Mouse (Mus musculus): ENCODE measurements around the gene Ankub1. TPM values are rescaled to one million over a fixed set of nuclear protein-coding genes. Genes with fewer than 3 reads are reported as not detected.
A peak's percentile ranks its signal among the peaks of the same experiment; 100 is the strongest.

Gene Ankub1
- polyA plus RNA-seq, 1 experiment, result 0.36 TPM

GRCm38 (mm10) chr3:57643191-57643590, 49.4 kb downstream of the Ankub1 start:
- no peak for TF ChIP-seq CTCF (IDR thresholded peaks at IDR 0.05; ENCODE audit: control insufficient read depth, insufficient read depth, insufficient replicate concordance, low read depth, low read length)
- no peak for TF ChIP-seq POLR2A (IDR thresholded peaks at IDR 0.05; ENCODE audit: control insufficient read depth, low read depth, low read length)
- H3K27me3 ChIP-seq (ENCODE audit: control insufficient read depth, insufficient read depth, low read length), result no peaks in the 10 kb centered on the region
- H3K27ac ChIP-seq (ENCODE audit: control insufficient read depth, insufficient read depth, low read depth, low read length), result no peak overlapping the region
- no peak overlapping the region for H3K4me3 ChIP-seq (ENCODE audit: control insufficient read depth, low read depth, low read length)
- no peaks in the 10 kb centered on the region for H3K4me1 ChIP-seq (ENCODE audit: control insufficient read depth, insufficient read depth, low read length)
- H3K36me3 ChIP-seq (ENCODE audit: control insufficient read depth, insufficient read depth, low read length), result no peaks in the 10 kb centered on the region; the same call in 1 of the 2 replicates

- Histone ChIP-seq H3K36me3 (ENCODE audit: control insufficient read depth, insufficient read depth, low read length) (no peaks in the 10 kb centered on the region), H3K27ac (ENCODE audit: control insufficient read depth, insufficient read depth, low read depth, low read length) (no peak overlapping the region), H3K27me3 (ENCODE audit: control insufficient read depth, insufficient read depth, low read length) (no peaks in the 10 kb centered on the region), H3K4me1 (ENCODE audit: control insufficient read depth, insufficient read depth, low read length) (no peaks in the 10 kb centered on the region), H3K4me3 (ENCODE audit: control insufficient read depth, low read depth, low read length) (no peak overlapping the region)
- TF ChIP-seq POLR2A (IDR thresholded peaks at IDR 0.05; ENCODE audit: control insufficient read depth, low read depth, low read length), result no peak
- no peak for TF ChIP-seq CTCF (IDR thresholded peaks at IDR 0.05; ENCODE audit: control insufficient read depth, insufficient read depth, insufficient replicate concordance, low read depth, low read length)
Observed at GRCm38 (mm10) chr3:57637596-57637995, 55.0 kb downstream of the Ankub1 start.

- Histone ChIP-seq H3K4me1 (ENCODE audit: control insufficient read depth, insufficient read depth, low read length) (no peaks in the 10 kb centered on the region), H3K4me3 (ENCODE audit: control insufficient read depth, low read depth, low read length) (no peak overlapping the region), H3K27me3 (ENCODE audit: control insufficient read depth, insufficient read depth, low read length) (no peaks in the 10 kb centered on the region), H3K36me3 (ENCODE audit: control insufficient read depth, insufficient read depth, low read length) (no peaks in the 10 kb centered on the region), H3K27ac (ENCODE audit: control insufficient read depth, insufficient read depth, low read depth, low read length) (no peak overlapping the region)
- TF ChIP-seq POLR2A (IDR thresholded peaks at IDR 0.05; ENCODE audit: control insufficient read depth, low read depth, low read length) (no peak), CTCF (IDR thresholded peaks at IDR 0.05; ENCODE audit: control insufficient read depth, insufficient read depth, insufficient replicate concordance, low read depth, low read length) (no peak)
Observed at GRCm38 (mm10) chr3:57634763-57635487, 57.7 kb downstream of the Ankub1 start.

GRCm38 (mm10) chr3:57626954-57627513, 65.6 kb downstream of the Ankub1 start:
- Histone ChIP-seq H3K36me3 (ENCODE audit: control insufficient read depth, insufficient read depth, low read length) (no peaks in the 10 kb centered on the region), H3K27ac (ENCODE audit: control insufficient read depth, insufficient read depth, low read depth, low read length) (no peak overlapping the region), H3K4me3 (ENCODE audit: control insufficient read depth, low read depth, low read length) (no peak overlapping the region), H3K27me3 (ENCODE audit: control insufficient read depth, insufficient read depth, low read length) (no peaks in the 10 kb centered on the region), H3K4me1 (ENCODE audit: control insufficient read depth, insufficient read depth, low read length) (peaks cover 3% of the 10 kb centered on the region; the same call in 1 of the 2 replicates)
- TF ChIP-seq POLR2A (IDR thresholded peaks at IDR 0.05; ENCODE audit: control insufficient read depth, low read depth, low read length), result no peak
- no peak for TF ChIP-seq CTCF (IDR thresholded peaks at IDR 0.05; ENCODE audit: control insufficient read depth, insufficient read depth, insufficient replicate concordance, low read depth, low read length)

GRCm38 (mm10) chr3:57625275-57625997, 67.2 kb downstream of the Ankub1 start:
- TF ChIP-seq CTCF (IDR thresholded peaks at IDR 0.05; ENCODE audit: control insufficient read depth, insufficient read depth, insufficient replicate concordance, low read depth, low read length) (no peak), POLR2A (IDR thresholded peaks at IDR 0.05; ENCODE audit: control insufficient read depth, low read depth, low read length) (no peak)
- no peaks in the 10 kb centered on the region for H3K36me3 ChIP-seq (ENCODE audit: control insufficient read depth, insufficient read depth, low read length)
- peaks cover 3% of the 10 kb centered on the region; the same call in 1 of the 2 replicates for H3K4me1 ChIP-seq (ENCODE audit: control insufficient read depth, insufficient read depth, low read length)
- no peak overlapping the region for H3K27ac ChIP-seq (ENCODE audit: control insufficient read depth, insufficient read depth, low read depth, low read length)
- H3K27me3 ChIP-seq (ENCODE audit: control insufficient read depth, insufficient read depth, low read length), result no peaks in the 10 kb centered on the region
- H3K4me3 ChIP-seq (ENCODE audit: control insufficient read depth, low read depth, low read length), result peak overlapping the region; percentile 17

GRCm38 (mm10) chr3:57619718-57620117, 72.9 kb downstream of the Ankub1 start:
- no peak for TF ChIP-seq CTCF (IDR thresholded peaks at IDR 0.05; ENCODE audit: control insufficient read depth, insufficient read depth, insufficient replicate concordance, low read depth, low read length)
- no peak for TF ChIP-seq POLR2A (IDR thresholded peaks at IDR 0.05; ENCODE audit: control insufficient read depth, low read depth, low read length)
- no peaks in the 10 kb centered on the region for H3K36me3 ChIP-seq (ENCODE audit: control insufficient read depth, insufficient read depth, low read length)
- H3K4me1 ChIP-seq (ENCODE audit: control insufficient read depth, insufficient read depth, low read length), result no peaks in the 10 kb centered on the region
- H3K27ac ChIP-seq (ENCODE audit: control insufficient read depth, insufficient read depth, low read depth, low read length), result no peak overlapping the region
- H3K4me3 ChIP-seq (ENCODE audit: control insufficient read depth, low read depth, low read length), result no peak overlapping the region
- no peaks in the 10 kb centered on the region for H3K27me3 ChIP-seq (ENCODE audit: control insufficient read depth, insufficient read depth, low read length)

GRCm38 (mm10) chr3:57615652-57616051, 76.9 kb downstream of the Ankub1 start:
- Histone ChIP-seq H3K4me1 (ENCODE audit: control insufficient read depth, insufficient read depth, low read length) (no peaks in the 10 kb centered on the region), H3K4me3 (ENCODE audit: control insufficient read depth, low read depth, low read length) (no peak overlapping the region), H3K27ac (ENCODE audit: control insufficient read depth, insufficient read depth, low read depth, low read length) (no peak overlapping the region), H3K36me3 (ENCODE audit: control insufficient read depth, insufficient read depth, low read length) (no peaks in the 10 kb centered on the region), H3K27me3 (ENCODE audit: control insufficient read depth, insufficient read depth, low read length) (no peaks in the 10 kb centered on the region)
- TF ChIP-seq POLR2A (IDR thresholded peaks at IDR 0.05; ENCODE audit: control insufficient read depth, low read depth, low read length) (no peak), CTCF (IDR thresholded peaks at IDR 0.05; ENCODE audit: control insufficient read depth, insufficient read depth, insufficient replicate concordance, low read depth, low read length) (no peak)

Data from testis, adult 2 months (tissue).